Mouse (Mus musculus) R1 (cell line): ENCODE data around the gene Zfp956.

Experiments
- DNase-seq: peaks from one replicate; pipeline ENCODE4 v3.0.0-alpha.2; 2018; ENCODE audit warnings: low read depth, low spot score

The Zfp956 gene

DNA sequence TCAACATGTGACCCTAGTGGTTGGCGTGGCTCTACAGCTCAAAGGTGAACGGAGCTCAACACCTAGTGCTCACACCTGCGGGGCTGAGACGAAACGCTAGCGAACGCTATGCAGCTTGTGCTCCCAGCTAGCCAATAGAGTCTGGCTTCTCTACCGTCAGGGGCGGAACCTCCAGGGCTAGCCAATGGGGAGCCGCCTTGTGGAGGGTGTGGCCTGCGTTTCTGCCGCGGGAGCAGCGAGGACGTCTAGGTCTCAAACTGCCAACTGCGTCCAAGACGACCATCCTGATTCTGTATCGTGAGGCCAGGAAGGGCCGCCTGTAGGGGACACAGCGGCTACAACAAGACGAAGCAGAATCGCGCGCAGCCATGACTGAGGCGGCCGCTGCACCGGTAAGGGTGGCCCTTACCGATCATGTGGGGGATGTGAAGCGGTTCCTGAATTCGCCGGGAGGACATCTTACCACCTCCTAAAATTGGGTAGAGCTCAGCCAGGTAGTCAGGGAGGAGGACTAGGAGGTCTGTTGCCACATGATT is at the start of gene Zfp956:
Zfp956 (plus strand) TSS at position 200 of the 536 bp plus-strand sequence.
- DNase-seq, result peak; percentile 97

DNA sequence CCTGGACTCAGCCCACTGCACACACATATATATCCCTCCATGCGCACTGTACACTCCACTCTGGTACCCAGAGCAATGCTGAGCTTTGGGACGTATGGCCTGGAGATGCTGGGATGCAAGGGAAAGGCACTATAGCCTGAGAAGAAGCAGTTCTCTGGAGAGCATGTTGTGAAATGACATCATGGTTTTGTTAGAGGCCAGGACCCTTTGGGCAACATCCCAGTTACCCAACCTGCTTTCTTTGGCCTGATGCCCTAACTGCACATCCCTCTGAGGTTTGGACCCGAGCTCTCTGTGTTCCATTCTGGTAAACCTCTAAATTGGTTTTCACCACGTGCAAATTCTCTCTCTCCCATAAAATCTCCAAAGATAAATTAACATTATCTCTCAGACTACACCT is 49.6 kb upstream of the Zfp956 start:
- DNase-seq, result no peak

GRCm38 (mm10) chr6:47904361-47904760 is 48.8 kb upstream of the Zfp956 start:
- peak; percentile 70 for DNase-seq

DNA sequence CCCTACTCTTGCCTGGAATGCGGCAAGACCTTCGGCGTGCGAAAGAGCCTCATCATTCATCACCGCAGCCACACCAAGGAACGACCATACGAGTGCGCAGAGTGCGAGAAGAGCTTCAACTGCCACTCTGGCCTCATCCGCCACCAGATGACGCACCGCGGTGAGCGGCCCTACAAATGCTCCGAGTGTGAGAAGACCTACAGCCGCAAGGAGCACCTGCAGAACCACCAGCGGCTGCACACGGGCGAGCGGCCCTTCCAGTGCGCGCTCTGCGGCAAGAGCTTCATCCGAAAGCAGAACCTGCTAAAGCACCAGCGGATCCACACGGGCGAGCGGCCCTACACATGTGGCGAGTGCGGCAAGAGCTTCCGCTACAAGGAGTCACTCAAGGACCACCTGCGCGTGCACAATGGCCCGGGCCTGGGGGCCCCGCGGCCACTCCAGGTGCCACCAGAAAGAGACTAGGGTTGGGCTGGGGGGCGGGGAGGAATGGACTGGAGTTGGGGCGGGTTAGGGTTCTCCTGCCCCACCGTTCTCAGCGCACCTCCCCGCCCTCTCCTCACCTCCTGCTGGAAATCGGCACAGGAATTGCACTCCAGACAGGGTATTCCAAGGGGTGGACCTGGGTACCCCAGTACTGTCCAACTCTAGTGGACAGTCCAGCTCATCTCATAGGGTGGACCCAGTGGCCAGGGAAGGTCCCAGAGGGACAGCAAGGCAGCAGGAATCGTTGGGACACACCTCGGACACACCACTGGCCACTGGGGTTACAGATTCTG is 48.1 kb upstream of the Zfp956 start:
- peak; percentile 83 for DNase-seq

DNA sequence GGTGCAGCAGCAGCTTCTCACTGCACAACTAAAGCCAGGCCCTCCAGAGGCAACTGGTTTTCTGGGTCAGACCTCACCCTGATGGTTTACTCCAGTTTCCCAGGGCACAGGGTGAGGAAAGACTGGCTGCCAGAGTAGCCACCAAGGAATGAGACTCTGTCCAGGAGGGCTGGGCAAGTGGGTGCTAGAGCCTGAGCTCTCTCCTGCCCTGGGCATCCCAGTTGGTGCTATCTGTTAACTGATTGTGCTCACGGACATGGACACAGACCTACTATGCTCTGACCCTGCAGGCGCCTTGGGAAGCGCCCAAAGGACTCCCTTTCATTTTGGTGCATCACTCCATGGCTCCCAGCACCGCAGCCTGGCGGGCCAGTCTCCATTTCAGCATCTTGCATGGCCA is 46.9 kb upstream of the Zfp956 start:
- DNase-seq, result no peak

DNA sequence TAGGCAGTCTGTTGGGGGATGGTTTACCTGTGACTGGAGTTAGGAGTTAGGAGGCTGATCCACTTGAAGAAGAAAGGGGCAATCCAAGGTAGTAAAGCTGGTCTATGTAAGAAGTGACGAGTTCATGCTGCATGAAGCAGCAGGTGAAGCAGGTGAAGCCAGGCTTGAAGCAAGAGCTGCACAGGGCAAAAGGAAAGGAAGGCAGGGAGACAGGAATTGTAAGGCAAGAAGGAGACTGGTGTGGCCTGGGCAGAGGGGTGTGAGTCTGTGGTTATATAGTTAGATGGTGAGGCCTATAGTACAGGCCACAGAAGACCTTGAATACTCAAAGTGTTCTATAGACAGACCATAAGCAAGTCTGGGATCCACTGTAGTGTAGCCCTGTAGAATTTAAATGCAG is 44.2 kb upstream of the Zfp956 start:
- no peak for DNase-seq

GRCm38 (mm10) chr6:47911650-47912049 is 41.5 kb upstream of the Zfp956 start:
- DNase-seq, result no peak

- DNase-seq, result no peak
Measured at GRCm38 (mm10) chr6:47912991-47913390, 40.2 kb upstream of the Zfp956 start.

DNA sequence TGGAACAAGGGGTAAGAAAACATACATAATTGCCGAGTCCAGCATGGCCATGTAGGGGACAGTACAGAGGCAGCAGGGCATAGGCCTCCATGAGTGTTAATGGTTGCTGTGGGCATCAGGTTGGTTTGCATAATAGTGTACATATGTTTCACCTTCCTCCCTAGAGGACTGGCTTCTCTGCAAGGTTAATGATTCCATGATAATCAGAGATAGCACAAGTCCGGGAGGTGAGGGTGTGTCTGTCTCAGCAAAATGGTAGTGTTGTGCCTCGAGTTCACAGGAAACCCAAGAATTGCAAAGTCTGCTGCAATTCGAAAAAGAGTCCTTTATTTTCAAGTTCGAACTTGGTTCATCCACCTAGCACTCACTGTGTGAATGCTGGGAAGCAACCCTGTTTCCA is 36.1 kb upstream of the Zfp956 start:
- DNase-seq, result no peak

GRCm38 (mm10) chr6:47918768-47919274 is 34.4 kb upstream of the Zfp956 start:
- DNase-seq, result peak; percentile 18

DNA sequence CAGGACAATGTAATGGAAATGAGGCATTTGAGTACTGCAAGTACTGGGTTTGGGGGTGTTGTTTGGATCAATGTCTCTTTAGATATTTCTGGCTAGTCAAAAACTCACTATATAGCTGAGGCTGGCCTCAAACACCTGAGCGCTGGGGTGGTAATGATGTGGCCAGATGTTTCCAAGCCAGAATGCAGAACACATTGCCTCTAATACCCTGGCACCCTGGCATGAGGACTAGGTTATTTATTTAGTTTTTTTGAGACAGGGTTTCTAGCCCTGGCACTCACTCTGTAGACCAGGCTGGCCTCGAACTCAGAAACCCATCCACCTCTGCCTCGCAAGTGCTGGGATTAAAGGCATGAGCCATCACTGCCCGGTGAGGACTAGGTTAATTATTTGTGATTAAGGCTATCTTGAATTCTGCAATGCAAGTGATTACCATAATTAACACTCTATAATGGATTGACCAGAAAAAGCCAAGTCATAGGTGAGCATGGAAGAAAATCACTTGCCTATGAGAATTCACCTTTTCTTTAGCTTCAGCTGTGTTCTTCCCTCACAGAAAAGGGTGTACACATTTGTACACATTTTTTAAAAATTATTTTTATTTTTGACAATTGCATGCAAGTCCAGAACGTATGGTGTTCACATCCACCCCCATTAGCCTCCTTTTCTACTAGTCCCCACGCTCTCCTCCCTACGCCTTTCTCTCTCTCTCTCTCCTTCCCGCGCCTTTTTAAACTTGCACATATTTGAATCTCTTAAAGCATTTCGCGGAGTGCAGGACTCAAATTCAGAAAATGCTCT is 33.3 kb upstream of the Zfp956 start:
- no peak for DNase-seq

- peak; percentile 94 for DNase-seq
Measured at GRCm38 (mm10) chr6:47920447-47921340, 32.5 kb upstream of the Zfp956 start, which contains the start of gene Zfp212. TSS of gene Zfp212 (plus strand) at chr6:47920476.

DNA sequence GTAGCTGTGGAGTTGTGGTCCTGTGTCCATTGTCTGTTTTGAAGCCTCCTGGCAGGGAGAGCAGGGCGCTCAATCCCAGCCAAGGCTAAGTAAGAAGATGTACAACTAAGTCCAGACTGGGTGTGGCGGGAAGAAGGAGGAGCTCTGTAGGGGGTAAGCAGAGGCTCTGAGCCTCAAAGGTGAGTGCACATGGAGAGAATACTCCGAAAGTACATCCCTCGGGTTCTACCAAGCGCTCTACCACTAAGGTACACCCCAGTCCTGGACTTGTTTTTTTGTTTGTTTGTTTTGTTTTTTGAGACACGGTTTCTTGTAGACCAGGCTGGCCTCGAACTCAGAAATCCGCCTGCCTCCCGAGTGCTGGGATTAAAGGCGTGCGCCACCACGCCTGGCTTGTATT is 10.7 kb upstream of the Zfp956 start:
- DNase-seq, result peak; percentile 47

DNA sequence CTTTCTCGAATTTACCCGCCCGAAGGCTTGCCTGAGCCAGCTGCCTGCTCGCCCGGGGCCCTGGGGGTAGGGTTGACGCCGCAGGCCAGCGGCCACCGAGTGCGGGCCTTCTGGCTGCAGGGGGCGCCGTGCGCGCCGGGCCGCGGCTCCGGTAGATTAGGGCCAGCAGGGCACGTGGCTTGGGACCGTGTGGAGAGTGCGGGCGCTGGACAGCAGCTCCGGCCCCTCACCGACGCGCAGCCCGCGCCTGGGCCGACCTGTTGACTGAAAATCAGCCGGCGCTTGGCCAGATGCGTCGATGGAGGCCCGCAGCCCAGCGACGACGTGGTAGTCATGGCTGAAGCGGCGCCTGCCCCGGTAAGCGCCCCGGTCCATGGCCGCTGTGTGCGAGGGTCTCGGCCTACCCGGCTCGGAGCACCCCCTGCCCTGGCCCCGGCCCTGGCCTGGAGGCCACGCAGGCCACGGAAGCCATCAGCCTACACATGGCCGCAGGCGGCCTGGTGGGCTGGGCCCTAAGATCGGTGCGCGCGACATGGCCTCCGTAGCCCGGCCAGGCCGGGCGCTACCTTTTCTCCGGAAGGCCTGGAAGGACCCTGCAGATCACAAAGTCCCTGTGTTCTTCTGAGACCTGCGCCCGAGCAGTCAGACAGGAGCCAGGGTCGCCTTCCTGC is 10.0 kb upstream of the Zfp956 start:
- peak; percentile 44 for DNase-seq

DNA sequence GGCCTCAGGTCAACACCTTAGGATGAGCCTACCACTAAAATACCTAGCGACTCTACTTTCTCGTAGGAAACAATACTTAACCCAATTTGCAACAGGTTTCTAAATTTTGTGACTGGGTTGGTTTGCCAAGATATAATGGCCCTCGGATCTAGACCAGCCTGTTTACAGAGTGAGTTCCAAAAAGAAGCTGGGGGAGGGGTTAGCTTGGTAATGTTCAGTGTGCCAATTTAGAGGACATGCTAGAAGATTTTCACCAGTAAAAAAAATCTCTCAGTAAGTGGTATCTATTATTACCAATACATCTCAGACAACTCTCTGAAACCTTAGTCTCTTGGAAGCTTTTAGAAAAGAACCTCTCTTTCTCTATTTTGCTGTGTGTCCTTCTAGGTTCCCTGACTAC is 9.5 kb upstream of the Zfp956 start:
- no peak for DNase-seq

GRCm38 (mm10) chr6:47947388-47947787 is 5.8 kb upstream of the Zfp956 start:
- no peak for DNase-seq

DNA sequence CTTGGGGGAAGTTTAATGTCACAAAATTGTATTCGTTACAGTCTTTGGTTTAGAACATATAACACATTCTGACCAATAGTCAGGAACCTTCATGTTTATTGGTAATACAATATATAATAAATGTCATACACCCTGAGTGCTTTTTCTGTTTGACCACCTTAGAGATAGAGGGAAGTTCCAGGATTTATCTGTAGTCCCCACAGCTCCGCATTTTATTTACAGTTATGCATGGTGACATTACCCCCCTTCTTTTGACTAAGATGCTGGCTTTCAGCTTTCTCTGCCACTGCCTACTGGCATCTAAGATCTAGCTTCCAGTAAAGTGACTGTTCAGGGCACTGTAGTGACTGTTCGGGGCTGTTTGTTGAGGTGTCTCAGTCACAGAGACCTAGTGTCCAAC is 1.2 kb downstream of the Zfp956 start:
- no peak for DNase-seq

DNA sequence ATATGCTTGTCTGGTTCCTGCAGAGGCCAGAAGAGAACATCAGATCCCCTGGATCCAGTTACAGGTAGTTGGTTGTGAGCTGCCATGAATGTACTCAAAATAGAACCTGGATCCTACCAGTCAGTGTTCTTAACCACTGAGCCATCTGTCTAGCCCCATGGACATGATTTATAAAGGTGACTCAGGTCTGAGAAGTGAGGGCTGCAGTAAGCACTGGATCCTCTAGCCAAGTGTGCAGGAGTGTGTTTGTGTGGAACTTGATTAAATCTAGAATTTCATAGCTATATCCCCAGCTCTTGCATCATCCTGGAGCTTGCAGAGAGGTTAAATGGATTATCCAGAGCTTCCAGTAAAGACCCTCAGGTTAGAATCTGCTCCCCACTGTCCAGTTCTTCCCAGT is 4.6 kb downstream of the Zfp956 start:
- no peak for DNase-seq

GRCm38 (mm10) chr6:47960685-47961421 is 7.7 kb downstream of the Zfp956 start:
- DNase-seq, result no peak

GRCm38 (mm10) chr6:47963051-47963450 is 9.9 kb downstream of the Zfp956 start:
- no peak for DNase-seq
